Comparison of ENCODE assay signal across 8 mouse cellular contexts in genomic region chr17:91092421-91093041, GRCm38 (mm10). TPM values are rescaled to one million over a fixed set of nuclear protein-coding genes. Genes with fewer than 3 reads are reported as not detected.
DNase-seq lines count a peak whose midpoint lies in the region; ATAC-seq lines count a peak whose summit lies in the region.

No protein-coding gene starts in this region.

- no peaks in the 10 kb centered on the region; the same call in 1 of the 2 replicates for H3K36me3 ChIP-seq in embryonic facial prominence, embryonic 11.5 days (replicated peaks; ENCODE audit: control insufficient read depth, insufficient read depth, low read depth, low read length)
- no peaks in the 10 kb centered on the region for H3K36me3 ChIP-seq in heart, embryonic 15.5 days

- H3K27me3 ChIP-seq in embryonic facial prominence, embryonic 11.5 days (ENCODE audit: control insufficient read depth, insufficient read depth, low read length) = no peaks in the 10 kb centered on the region; the same call in 1 of the 2 replicates
- H3K27me3 ChIP-seq in heart, embryonic 15.5 days = 0 out of 2 replicates have a peak, but pooled peaks cover 4% of the 10 kb centered on the region

- H3K4me1 ChIP-seq in embryonic facial prominence, embryonic 11.5 days (ENCODE audit: control insufficient read depth, insufficient read depth, low read length) = no peaks in the 10 kb centered on the region
- H3K4me1 ChIP-seq in heart, embryonic 15.5 days (replicated peaks) = peaks cover 3% of the 10 kb centered on the region

- under 1% methylated on average over 21 of the region's 21 CpGs for WGBS in embryonic facial prominence, embryonic 11.5 days
- 2% methylated on average over 21 of the region's 21 CpGs for WGBS in heart, embryonic 15.5 days

- no peak overlapping the region for H3K27ac ChIP-seq in embryonic facial prominence, embryonic 11.5 days (replicated peaks; ENCODE audit: low read depth, low read length)
- H3K27ac ChIP-seq in heart, embryonic 15.5 days = no peak overlapping the region

- peak overlapping the region; percentile 17; the same call in 1 of the 2 replicates for H3K4me3 ChIP-seq in embryonic facial prominence, embryonic 11.5 days (ENCODE audit: low read depth, low read length)
- 0 out of 2 replicates have a peak overlapping the region, but pooled peaks have one; percentile 11 for H3K4me3 ChIP-seq in heart, embryonic 15.5 days

- no peaks in the 10 kb centered on the region for H3K9me3 ChIP-seq in embryonic facial prominence, embryonic 11.5 days (replicated peaks; ENCODE audit: control insufficient read depth, low read length)
- no peaks in the 10 kb centered on the region for H3K9me3 ChIP-seq in heart, embryonic 15.5 days (replicated peaks)

- DNase-seq in 416B (ENCODE audit: low read depth) = peak; percentile 62
- peak; percentile 81 for DNase-seq in adrenal gland, postnatal 10 days
- DNase-seq in embryonic facial prominence, embryonic 11.5 days (ENCODE audit: low spot score) = peak; percentile 87
- DNase-seq in layer of hippocampus, postnatal 25 days (ENCODE audit: extremely low spot score in 1 of 2, low spot score in 1 of 2) = peak; percentile 65 to 69
- DNase-seq in lung, postnatal 4 days = peak; percentile 33 to 54
- peak; percentile 90 for DNase-seq in right cerebral cortex, adult 18-20 months
- no peak for DNase-seq in spleen, adult 12 weeks (ENCODE audit: low spot score)

- ATAC-seq in embryonic facial prominence, embryonic 11.5 days (replicated peaks; ENCODE audit: insufficient number of reproducible peaks, low FRiP score, low TSS enrichment, low read depth) = peak; percentile 88
- peak; percentile 80 for ATAC-seq in heart, embryonic 15.5 days (replicated peaks; ENCODE audit: insufficient number of reproducible peaks, insufficient read depth, low FRiP score, low read depth)

- H3K4me2 ChIP-seq in embryonic facial prominence, embryonic 11.5 days (ENCODE audit: low read depth, low read length) = peak overlapping the region; percentile 43
- peak overlapping the region; percentile 40 for H3K4me2 ChIP-seq in heart, embryonic 15.5 days

- H3K9ac ChIP-seq in embryonic facial prominence, embryonic 11.5 days (replicated peaks; ENCODE audit: low read length) = no peak overlapping the region; the same call in 1 of the 2 replicates
- no peak overlapping the region for H3K9ac ChIP-seq in heart, embryonic 15.5 days

RNA-seq across cellular contexts. Expression of gene Nrxn1, which starts 0.3 kb away (rescaled TPM):
- total RNA-seq in adrenal gland, postnatal 10 days (2021) = 10 to 100 TPM in 1 of 2 experiments, 1 to 10 TPM in 1; 9.8 to 15.0 TPM
- 4.6 and 7.4 TPM in 2 replicates for polyA plus RNA-seq in embryonic facial prominence, embryonic 11.5 days (2014; fragmentation: Nextera tagmentation; extraction: Ambion mirVana)
- polyA plus RNA-seq in heart, embryonic 15.5 days (2015; fragmentation: Nextera tagmentation; extraction: Ambion mirVana) = 1.2 and 1.5 TPM in 2 replicates
- total RNA-seq in layer of hippocampus, postnatal 25 days (2021) = 100 to 1,000 TPM; 389 to 440 TPM

Comparison
In these comparisons a context has a peak if more than half of its experiments do, and no peak if none do; other contexts are left out.
1. RNA of gene Nrxn1, which starts 0.3 kb away (total RNA-seq): 389 to 440 TPM in layer of hippocampus, postnatal 25 days; 9.8 to 15.0 TPM in adrenal gland, postnatal 10 days; every median in the first group is over 10 times any median in the second.